Mouse (Mus musculus): ENCODE data around the gene Extl2. TPM values are rescaled to one million over a fixed set of nuclear protein-coding genes. Genes with fewer than 3 reads are reported as not detected.

Gene Extl2
- 23.4 and 24.6 TPM in 2 replicates for polyA plus RNA-seq (2015; fragmentation: Nextera tagmentation; extraction: Ambion mirVana)

- Histone ChIP-seq H3K4me2 (replicated peaks) (peak within 1 kb of the TSS; percentile 83), H3K27me3 (no peaks in the 10 kb centered on the region), H3K27ac (replicated peaks) (peak within 1 kb of the TSS; percentile 91), H3K9ac (replicated peaks) (peak within 1 kb of the TSS; percentile 85), H3K4me3 (peak within 1 kb of the TSS; percentile 97), H3K9me3 (no peaks in the 10 kb centered on the region), H3K4me1 (peaks cover 40% of the 10 kb centered on the region), H3K36me3 (0 out of 2 replicates have a peak, but pooled peaks cover 12% of the 10 kb centered on the region)
- under 1% methylated on average over 67 of the region's 67 CpGs for WGBS
- ATAC-seq (replicated peaks), result peak; percentile 94
Measured at GRCm38 (mm10) chr3:116006978-116007940, at the start of gene Extl2, which contains the start of gene Slc30a7. TSS of gene Extl2 (plus strand) at chr3:116007462. TSS of gene Slc30a7 (minus strand) at chr3:116007406.

GRCm38 (mm10) chr3:115961311-115962027 lies 45.8 kb upstream of the Extl2 start:
- Histone ChIP-seq H3K9ac (replicated peaks) (no peak overlapping the region), H3K36me3 (peaks cover 9% of the 10 kb centered on the region; the same call in 1 of the 2 replicates), H3K9me3 (no peaks in the 10 kb centered on the region), H3K4me1 (0 out of 2 replicates have a peak, but pooled peaks cover 6% of the 10 kb centered on the region), H3K4me3 (no peak overlapping the region), H3K4me2 (replicated peaks) (no peak overlapping the region), H3K27ac (replicated peaks) (no peak overlapping the region), H3K27me3 (no peaks in the 10 kb centered on the region)
- no peak for ATAC-seq (replicated peaks)
- WGBS, result 60% methylated on average over 11 of the region's 11 CpGs

- Histone ChIP-seq H3K4me2 (replicated peaks) (no peak overlapping the region), H3K4me1 (0 out of 2 replicates have a peak, but pooled peaks cover 6% of the 10 kb centered on the region), H3K27me3 (no peaks in the 10 kb centered on the region), H3K27ac (replicated peaks) (no peak overlapping the region), H3K36me3 (peaks cover 8% of the 10 kb centered on the region; the same call in 1 of the 2 replicates), H3K4me3 (no peak overlapping the region), H3K9ac (replicated peaks) (no peak overlapping the region), H3K9me3 (no peaks in the 10 kb centered on the region)
- ATAC-seq (replicated peaks), result no peak
- WGBS, result 34% methylated on average over 4 of the region's 4 CpGs
Measured at GRCm38 (mm10) chr3:115962028-115962415, 45.2 kb upstream of the Extl2 start.

GRCm38 (mm10) chr3:115963597-115963996 lies 43.7 kb upstream of the Extl2 start:
- ATAC-seq (replicated peaks), result no peak
- Histone ChIP-seq H3K27ac (replicated peaks) (no peak overlapping the region), H3K9me3 (no peaks in the 10 kb centered on the region), H3K4me2 (replicated peaks) (no peak overlapping the region), H3K9ac (replicated peaks) (no peak overlapping the region), H3K4me3 (no peak overlapping the region), H3K27me3 (no peaks in the 10 kb centered on the region), H3K4me1 (0 out of 2 replicates have a peak, but pooled peaks cover 6% of the 10 kb centered on the region), H3K36me3 (peaks cover 3% of the 10 kb centered on the region; the same call in 1 of the 2 replicates)
- WGBS, result 96% methylated on average over 1 of the region's 1 CpGs

- no peak overlapping the region for H3K9ac ChIP-seq (replicated peaks)
- H3K27me3 ChIP-seq, result no peaks in the 10 kb centered on the region
- peaks cover 3% of the 10 kb centered on the region; the same call in 1 of the 2 replicates for H3K36me3 ChIP-seq
- H3K9me3 ChIP-seq, result no peaks in the 10 kb centered on the region
- 0 out of 2 replicates have a peak, but pooled peaks cover 6% of the 10 kb centered on the region for H3K4me1 ChIP-seq
- ATAC-seq (replicated peaks), result no peak
- WGBS, result 73% methylated on average over 5 of the region's 5 CpGs
- no peak overlapping the region for H3K4me3 ChIP-seq
- no peak overlapping the region for H3K27ac ChIP-seq (replicated peaks)
- no peak overlapping the region for H3K4me2 ChIP-seq (replicated peaks)
Measured at GRCm38 (mm10) chr3:115964071-115964470, 43.2 kb upstream of the Extl2 start.

- 75% methylated on average over 10 of the region's 10 CpGs for WGBS
- no peaks in the 10 kb centered on the region for H3K27me3 ChIP-seq
- 0 out of 2 replicates have a peak, but pooled peaks cover 6% of the 10 kb centered on the region for H3K4me1 ChIP-seq
- no peak overlapping the region for H3K4me2 ChIP-seq (replicated peaks)
- peak; percentile 83 for ATAC-seq (replicated peaks)
- H3K9me3 ChIP-seq, result no peaks in the 10 kb centered on the region
- no peak overlapping the region for H3K27ac ChIP-seq (replicated peaks)
- H3K36me3 ChIP-seq, result peaks cover 23% of the 10 kb centered on the region; the same call in 1 of the 2 replicates
- H3K4me3 ChIP-seq, result no peak overlapping the region
- no peak overlapping the region for H3K9ac ChIP-seq (replicated peaks)
Measured at GRCm38 (mm10) chr3:115968745-115969530, 38.3 kb upstream of the Extl2 start.

- Histone ChIP-seq H3K4me1 (no peaks in the 10 kb centered on the region), H3K9ac (replicated peaks) (no peak overlapping the region), H3K27ac (replicated peaks) (no peak overlapping the region), H3K36me3 (peaks cover 44% of the 10 kb centered on the region), H3K9me3 (no peaks in the 10 kb centered on the region), H3K4me3 (no peak overlapping the region), H3K4me2 (replicated peaks) (no peak overlapping the region), H3K27me3 (no peaks in the 10 kb centered on the region)
- 91% methylated on average over 20 of the region's 20 CpGs for WGBS
- no peak for ATAC-seq (replicated peaks)
Measured at GRCm38 (mm10) chr3:115971045-115971785, 36.0 kb upstream of the Extl2 start.

GRCm38 (mm10) chr3:115971891-115972646 lies 35.2 kb upstream of the Extl2 start:
- Histone ChIP-seq H3K36me3 (peaks cover 49% of the 10 kb centered on the region), H3K4me3 (no peak overlapping the region), H3K27ac (replicated peaks) (no peak overlapping the region), H3K4me1 (no peaks in the 10 kb centered on the region), H3K9ac (replicated peaks) (no peak overlapping the region), H3K9me3 (no peaks in the 10 kb centered on the region), H3K4me2 (replicated peaks) (no peak overlapping the region), H3K27me3 (no peaks in the 10 kb centered on the region)
- no peak for ATAC-seq (replicated peaks)
- WGBS, result 92% methylated on average over 14 of the region's 14 CpGs

- H3K4me2 ChIP-seq (replicated peaks), result no peak overlapping the region
- H3K36me3 ChIP-seq, result peaks cover 58% of the 10 kb centered on the region
- no peak overlapping the region for H3K9ac ChIP-seq (replicated peaks)
- 92% methylated on average over 6 of the region's 6 CpGs for whole genome bisulfite sequencing
- no peak overlapping the region for H3K4me3 ChIP-seq
- no peaks in the 10 kb centered on the region for H3K4me1 ChIP-seq
- no peak for ATAC-seq (replicated peaks)
- H3K27ac ChIP-seq (replicated peaks), result no peak overlapping the region
- H3K27me3 ChIP-seq, result no peaks in the 10 kb centered on the region
- H3K9me3 ChIP-seq, result no peaks in the 10 kb centered on the region
Measured at GRCm38 (mm10) chr3:115974228-115974627, 33.0 kb upstream of the Extl2 start.

- H3K4me2 ChIP-seq (replicated peaks), result no peak overlapping the region
- no peak overlapping the region for H3K9ac ChIP-seq (replicated peaks)
- no peak overlapping the region for H3K4me3 ChIP-seq
- no peaks in the 10 kb centered on the region for H3K9me3 ChIP-seq
- H3K27ac ChIP-seq (replicated peaks), result no peak overlapping the region
- H3K36me3 ChIP-seq, result peaks cover 60% of the 10 kb centered on the region
- H3K4me1 ChIP-seq, result no peaks in the 10 kb centered on the region
- no peaks in the 10 kb centered on the region for H3K27me3 ChIP-seq
- 93% methylated on average over 10 of the region's 10 CpGs for WGBS
- no peak for ATAC-seq (replicated peaks)
Measured at GRCm38 (mm10) chr3:115974995-115975394, 32.3 kb upstream of the Extl2 start.

Data from forebrain, embryonic 15.5 days (tissue).